Mouse (Mus musculus) forebrain, embryonic 16.5 days (tissue): ENCODE results near the gene Cldnd1. TPM values are rescaled to one million over a fixed set of nuclear protein-coding genes. Genes with fewer than 3 reads are reported as not detected.
A peak's percentile ranks its signal among the peaks of the same experiment; 100 is the strongest.

Experiments
- ATAC-seq: fragments of 200-750 bp; cut with Nextera tagmentation; 2 replicates; pipeline ENCODE4 v1.8.0; 2017; ENCODE audit warnings: mild to moderate bottlenecking, moderate library complexity
- H3K27ac ChIP-seq: fragments of 300-500 bp; sonication (generic); 2 replicates; pipeline ENCODE4 v1.5.1; 2014; ENCODE audit warnings: low read length, control low read depth
- H3K27me3 ChIP-seq: fragments of 300-500 bp; sonication (generic); replicated peaks from 2 replicates; pipeline ENCODE4 v1.6.1; 2014; ENCODE audit warnings: low read length; ENCODE audit not compliant: control insufficient read depth, insufficient read depth
- H3K36me3 ChIP-seq: fragments of 300-500 bp; sonication (generic); 2 replicates; pipeline ENCODE4 v1.6.1; 2014; ENCODE audit not compliant: control insufficient read depth, insufficient read depth
- H3K4me1 ChIP-seq: fragments of 300-500 bp; sonication (generic); replicated peaks from 2 replicates; pipeline ENCODE4 v1.6.1; 2014; ENCODE audit warnings: low read length; ENCODE audit not compliant: control insufficient read depth, insufficient read depth
- H3K4me2 ChIP-seq: fragments of 300-500 bp; sonication (generic); 2 replicates; pipeline ENCODE4 v1.6.1; 2014; ENCODE audit warnings: mild to moderate bottlenecking, low read length, control low read depth
- H3K4me3 ChIP-seq: fragments of 300-500 bp; sonication (generic); replicated peaks from 2 replicates; pipeline ENCODE4 v1.5.1; 2014; ENCODE audit warnings: mild to moderate bottlenecking, low read length, control low read depth
- H3K9ac ChIP-seq: fragments of 300-500 bp; sonication (generic); replicated peaks from 2 replicates; pipeline ENCODE4 v1.6.1; 2014; ENCODE audit warnings: low read depth, low read length, control low read depth
- H3K9me3 ChIP-seq: fragments of 300-500 bp; sonication (generic); 2 replicates; pipeline ENCODE4 v1.6.1; 2016; ENCODE audit warnings: low read length; ENCODE audit not compliant: control insufficient read depth
- WGBS: fragments of 180-500 bp; shearing (Covaris S2); extraction: QIAGEN DNeasy Blood & Tissue Kit; methylation state at CpG from one replicate; pipeline ENCODE4 v1.1.7; 2014; 5-methylcytosine and 5-hydroxymethylcytosine counted together
- polyA plus RNA-seq: library from polyadenylated mRNA; unstranded; fragments of >200 nt; fragmentation: Nextera tagmentation; extraction: Ambion mirVana; gene quantifications from 2 replicates; pipeline ENCODE4 v1.2.1, GENCODE M21; 2015

Cldnd1 gene
- 118 and 119 TPM in 2 replicates for polyA plus RNA-seq

DNA sequence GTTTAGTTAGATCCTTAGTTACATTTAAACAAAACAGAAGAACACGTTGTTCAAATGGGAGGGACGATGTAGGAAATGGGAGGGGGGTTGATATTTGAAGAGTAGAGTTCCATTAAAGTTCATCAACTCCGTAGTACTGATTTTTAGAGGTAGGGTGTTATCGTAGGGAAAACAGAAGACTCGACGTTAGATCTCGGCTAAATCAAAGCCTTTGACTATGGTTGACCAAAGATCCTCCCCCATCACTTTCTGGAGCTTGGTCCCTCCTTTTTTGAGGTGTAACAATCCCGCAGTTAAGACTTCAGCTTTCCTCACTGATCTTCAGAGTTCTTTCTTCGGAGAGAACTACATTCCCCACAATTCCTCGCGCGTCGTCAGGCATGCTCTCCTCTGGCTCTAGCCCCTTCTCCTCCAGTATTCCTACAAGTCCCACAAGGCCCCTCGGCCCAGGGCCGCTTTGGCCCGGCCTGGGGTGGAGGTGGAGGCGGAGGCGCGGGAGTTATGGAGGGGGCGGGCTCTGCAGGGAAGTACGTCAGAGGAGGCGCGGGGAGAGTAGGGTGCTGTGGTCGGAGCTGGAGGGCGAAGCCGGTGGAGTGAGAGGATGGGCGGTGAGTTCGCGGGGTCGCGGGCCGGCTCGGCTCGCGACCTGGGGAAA is at the start of gene Cldnd1:
TSS of gene Cldnd1 (plus strand) at position 434 of the 655 bp plus-strand sequence.
- peak within 1 kb of the TSS; percentile 87 for H3K4me2 ChIP-seq
- ATAC-seq, result peak; percentile 100
- H3K36me3 ChIP-seq, result peaks cover 14% of the 10 kb centered on the region
- H3K4me3 ChIP-seq, result peak within 1 kb of the TSS; percentile 89
- WGBS, result 2% methylated on average over 34 of the region's 35 CpGs
- H3K27me3 ChIP-seq, result no peaks in the 10 kb centered on the region
- H3K9me3 ChIP-seq, result no peaks in the 10 kb centered on the region
- peak within 1 kb of the TSS; percentile 89 for H3K9ac ChIP-seq
- peaks cover 6% of the 10 kb centered on the region for H3K4me1 ChIP-seq
- H3K27ac ChIP-seq, result peak within 1 kb of the TSS; percentile 81

DNA sequence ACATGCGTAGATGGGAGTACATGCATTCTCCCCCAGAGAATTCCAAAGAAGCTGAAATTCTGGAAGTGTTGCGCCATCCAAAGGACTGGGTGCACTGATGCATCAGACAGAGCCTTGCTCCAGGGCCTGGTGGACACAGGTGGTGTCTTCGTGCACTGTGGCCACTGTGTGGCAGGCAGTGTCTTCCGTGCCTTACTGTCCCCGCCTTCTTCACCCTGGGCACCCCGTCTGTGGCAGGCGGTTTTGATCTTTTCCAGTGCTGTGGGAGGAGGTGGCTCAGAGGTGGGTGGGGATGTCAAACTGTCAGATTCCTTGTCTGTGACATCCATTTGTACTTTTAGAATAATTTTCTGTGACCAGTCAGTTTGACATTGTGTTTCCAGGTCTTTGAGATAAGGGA is 49.0 kb upstream of the Cldnd1 start:
- ATAC-seq, result no peak
- H3K27me3 ChIP-seq, result no peaks in the 10 kb centered on the region
- 89% methylated on average over 7 of the region's 7 CpGs for WGBS

GRCm38 (mm10) chr16:58682046-58682445 is 45.7 kb upstream of the Cldnd1 start:
- 83% methylated on average over 6 of the region's 6 CpGs for WGBS
- Histone ChIP-seq H3K9ac (no peak overlapping the region), H3K36me3 (0 out of 2 replicates have a peak, but pooled peaks cover 2% of the 10 kb centered on the region)

More for the DNA sequence above, 49.0 kb upstream of the Cldnd1 start:
- no peaks in the 10 kb centered on the region for H3K9me3 ChIP-seq
- H3K4me1 ChIP-seq, result no peaks in the 10 kb centered on the region
- no peak overlapping the region for H3K4me3 ChIP-seq
- H3K9ac ChIP-seq, result no peak overlapping the region
- 0 out of 2 replicates have a peak, but pooled peaks cover 7% of the 10 kb centered on the region for H3K36me3 ChIP-seq
- H3K27ac ChIP-seq, result no peak overlapping the region
- no peak overlapping the region for H3K4me2 ChIP-seq

DNA sequence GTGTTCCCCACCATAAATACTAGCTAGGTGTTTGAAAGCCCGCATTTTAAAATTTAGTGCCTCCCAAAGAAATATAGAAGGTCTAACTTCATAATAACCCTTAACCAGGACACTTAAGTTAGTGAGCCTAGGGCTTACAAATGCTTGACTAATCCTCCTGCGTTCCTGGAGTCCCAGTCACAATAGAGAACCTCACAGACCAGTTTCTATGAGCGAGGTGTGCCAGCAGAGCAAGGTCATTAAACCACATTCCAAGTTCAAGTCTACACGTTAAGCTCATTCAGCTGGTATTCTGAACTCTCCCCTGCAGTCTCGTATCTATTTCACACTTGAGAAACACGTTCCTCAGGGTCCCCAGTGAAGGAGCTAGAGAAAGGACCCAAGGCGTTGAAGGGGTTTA is 44.8 kb upstream of the Cldnd1 start:
- H3K27ac ChIP-seq, result no peak overlapping the region
- H3K4me3 ChIP-seq, result no peak overlapping the region
- no peaks in the 10 kb centered on the region for H3K9me3 ChIP-seq
- WGBS, result 79% methylated on average over 7 of the region's 7 CpGs
- no peak for ATAC-seq
- no peaks in the 10 kb centered on the region for H3K4me1 ChIP-seq
- no peak overlapping the region for H3K9ac ChIP-seq
- no peak overlapping the region for H3K4me2 ChIP-seq
- no peaks in the 10 kb centered on the region for H3K27me3 ChIP-seq
- H3K36me3 ChIP-seq, result 0 out of 2 replicates have a peak, but pooled peaks cover 2% of the 10 kb centered on the region

More at GRCm38 (mm10) chr16:58682046-58682445, 45.7 kb upstream of the Cldnd1 start:
- ATAC-seq, result no peak
- no peaks in the 10 kb centered on the region for H3K9me3 ChIP-seq
- H3K27ac ChIP-seq, result no peak overlapping the region
- H3K4me1 ChIP-seq, result no peaks in the 10 kb centered on the region
- H3K4me2 ChIP-seq, result no peak overlapping the region
- no peaks in the 10 kb centered on the region for H3K27me3 ChIP-seq
- H3K4me3 ChIP-seq, result no peak overlapping the region

DNA sequence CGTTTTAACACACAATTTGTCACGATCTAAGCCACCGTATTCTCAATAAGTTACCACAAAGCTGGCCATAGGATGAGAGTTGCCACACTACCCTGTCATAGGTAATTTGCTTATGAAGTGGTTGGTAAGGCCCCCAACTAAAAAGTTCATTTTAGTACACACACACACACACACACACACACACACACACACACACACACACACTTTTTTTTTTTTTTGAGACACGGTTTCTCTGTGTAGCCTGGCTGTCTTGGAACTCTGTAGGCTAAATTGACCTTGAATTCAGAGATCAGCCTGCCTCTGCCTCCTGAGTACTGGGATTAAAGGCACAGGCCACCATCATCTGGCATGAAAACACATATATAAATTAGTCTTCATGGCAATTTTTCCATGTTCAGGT is 43.8 kb upstream of the Cldnd1 start:
- no peak overlapping the region for H3K9ac ChIP-seq
- no peaks in the 10 kb centered on the region for H3K36me3 ChIP-seq
- H3K27ac ChIP-seq, result no peak overlapping the region
- H3K4me2 ChIP-seq, result no peak overlapping the region
- no peak for ATAC-seq
- no peak overlapping the region for H3K4me3 ChIP-seq
- no peaks in the 10 kb centered on the region for H3K9me3 ChIP-seq
- H3K4me1 ChIP-seq, result no peaks in the 10 kb centered on the region
- 96% methylated on average over 4 of the region's 4 CpGs for WGBS
- H3K27me3 ChIP-seq, result no peaks in the 10 kb centered on the region

- no peak for ATAC-seq
- Histone ChIP-seq H3K27ac (no peak overlapping the region), H3K4me2 (no peak overlapping the region), H3K4me1 (no peaks in the 10 kb centered on the region), H3K36me3 (no peaks in the 10 kb centered on the region), H3K27me3 (no peaks in the 10 kb centered on the region), H3K4me3 (no peak overlapping the region), H3K9ac (no peak overlapping the region), H3K9me3 (no peaks in the 10 kb centered on the region)
These were observed 43.2 kb upstream of the Cldnd1 start for GRCm38 (mm10) chr16:58684537-58684936.

DNA sequence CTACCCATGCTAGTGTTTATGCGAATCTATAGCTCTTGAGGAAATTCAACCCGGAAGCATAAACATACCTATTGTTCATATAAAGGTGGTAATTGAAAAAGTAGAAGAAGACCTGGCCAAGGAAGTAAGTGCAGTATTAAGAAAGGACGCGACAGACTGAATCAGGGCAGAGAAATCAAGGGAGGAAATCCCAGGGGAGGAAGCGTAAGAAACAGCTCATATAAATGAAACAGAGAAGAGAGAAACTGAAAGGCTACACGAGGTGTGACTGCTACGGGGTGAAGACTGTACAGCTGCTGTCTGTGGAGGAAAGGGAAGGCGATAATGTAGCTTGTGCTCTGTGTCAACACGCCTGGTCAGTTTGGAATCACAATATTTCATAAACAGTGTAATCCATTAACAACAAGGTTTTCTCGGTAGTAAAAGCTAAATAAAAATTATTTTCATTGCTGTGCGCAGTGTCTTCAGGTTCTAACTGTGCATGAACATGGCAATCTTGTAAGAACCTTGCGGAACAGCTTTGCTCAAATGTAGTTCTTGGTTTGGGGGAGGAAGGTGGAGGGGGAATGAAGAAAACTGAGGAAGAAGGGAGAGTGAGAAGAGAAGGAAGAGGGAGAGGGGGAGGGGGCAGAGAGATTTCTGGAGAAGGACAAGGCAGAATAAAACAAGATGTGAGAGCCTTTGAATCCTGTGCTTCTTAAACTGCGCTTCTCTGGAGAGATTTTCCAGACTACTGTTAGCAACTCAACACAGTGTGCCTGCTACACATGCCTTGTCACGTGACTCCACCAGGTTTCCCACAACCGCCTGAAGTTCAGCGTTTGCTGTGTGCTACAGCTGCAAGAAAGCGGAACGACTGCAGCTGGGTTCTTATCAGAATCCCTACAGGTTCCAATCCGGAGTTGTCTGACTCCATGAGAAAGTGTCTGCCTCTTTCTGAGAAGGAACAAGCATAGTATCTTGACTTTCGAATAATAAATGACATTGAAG is 41.9 kb upstream of the Cldnd1 start:
- H3K27ac ChIP-seq, result no peak overlapping the region
- ATAC-seq, result no peak
- H3K4me3 ChIP-seq, result no peak overlapping the region
- H3K4me2 ChIP-seq, result no peak overlapping the region
- WGBS, result 84% methylated on average over 20 of the region's 20 CpGs
- H3K4me1 ChIP-seq, result no peaks in the 10 kb centered on the region
- no peaks in the 10 kb centered on the region for H3K36me3 ChIP-seq
- no peaks in the 10 kb centered on the region for H3K9me3 ChIP-seq
- H3K27me3 ChIP-seq, result no peaks in the 10 kb centered on the region
- H3K9ac ChIP-seq, result no peak overlapping the region

GRCm38 (mm10) chr16:58688534-58688933 is 39.2 kb upstream of the Cldnd1 start:
- Histone ChIP-seq H3K27me3 (no peaks in the 10 kb centered on the region), H3K4me2 (no peak overlapping the region), H3K36me3 (no peaks in the 10 kb centered on the region), H3K4me1 (no peaks in the 10 kb centered on the region), H3K9ac (no peak overlapping the region), H3K27ac (no peak overlapping the region), H3K4me3 (no peak overlapping the region), H3K9me3 (no peaks in the 10 kb centered on the region)
- 91% methylated on average over 1 of the region's 1 CpGs for WGBS
- no peak for ATAC-seq

DNA sequence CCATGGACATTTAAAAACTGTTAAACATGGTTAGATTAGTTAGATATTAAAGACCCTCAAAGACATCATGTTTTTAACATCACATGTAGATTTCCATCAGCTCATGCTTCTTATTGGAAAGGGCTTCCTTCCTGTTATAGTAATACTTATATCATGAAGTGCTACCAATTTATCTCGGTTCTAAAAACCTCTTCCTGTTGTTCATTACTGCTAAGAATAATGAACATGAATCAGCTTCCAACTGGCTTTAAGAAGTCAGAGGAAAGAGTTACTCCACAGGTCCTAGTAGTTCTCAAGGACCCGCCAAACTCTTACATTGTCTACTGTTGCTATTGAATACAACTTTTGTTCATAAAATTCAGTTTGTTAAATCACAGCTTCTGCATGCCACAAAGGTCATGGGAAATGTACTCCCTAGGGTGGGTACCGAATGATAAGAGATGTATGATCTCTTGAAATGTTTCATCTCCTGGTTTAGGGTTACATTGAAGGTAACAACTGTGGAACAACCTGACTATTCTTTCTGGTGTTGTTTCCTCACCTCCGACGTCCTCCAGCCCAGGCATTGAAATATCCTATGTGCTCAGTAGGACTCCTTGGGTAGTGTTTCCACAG is 38.0 kb upstream of the Cldnd1 start:
- WGBS, result 91% methylated on average over 5 of the region's 5 CpGs
- no peak for ATAC-seq

More for the DNA sequence above, 38.0 kb upstream of the Cldnd1 start:
- H3K27me3 ChIP-seq, result no peaks in the 10 kb centered on the region
- H3K4me1 ChIP-seq, result no peaks in the 10 kb centered on the region
- no peak overlapping the region for H3K27ac ChIP-seq
- H3K36me3 ChIP-seq, result no peaks in the 10 kb centered on the region
- no peaks in the 10 kb centered on the region for H3K9me3 ChIP-seq
- no peak overlapping the region for H3K9ac ChIP-seq
- H3K4me3 ChIP-seq, result no peak overlapping the region
- H3K4me2 ChIP-seq, result no peak overlapping the region
